Mouse (Mus musculus) liver, embryonic 12.5 days (tissue): Measurements from ENCODE around the gene Atf4. TPM values are rescaled to one million over a fixed set of nuclear protein-coding genes. Genes with fewer than 3 reads are reported as not detected.

Source experiments
- ATAC-seq: fragments of 200-750 bp; cut with Nextera tagmentation; 2 replicates; pipeline ENCODE4 v1.8.0; 2017; ENCODE audit warnings: moderate number of reproducible peaks, mild to moderate bottlenecking, moderate library complexity
- H3K27ac ChIP-seq: fragments of 300-500 bp; sonication (generic); 2 replicates; pipeline ENCODE4 v1.5.1; 2016; ENCODE audit warnings: mild to moderate bottlenecking
- H3K27me3 ChIP-seq: fragments of 300-500 bp; sonication (generic); replicated peaks from 2 replicates; pipeline ENCODE4 v1.6.1; 2016; ENCODE audit warnings: mild to moderate bottlenecking, moderate library complexity
- H3K36me3 ChIP-seq: fragments of 300-500 bp; sonication (generic); 2 replicates; pipeline ENCODE4 v1.6.1; 2016; ENCODE audit warnings: mild to moderate bottlenecking, moderate library complexity
- H3K4me1 ChIP-seq: fragments of 300-500 bp; sonication (generic); 2 replicates; pipeline ENCODE4 v1.6.1; 2016
- H3K4me2 ChIP-seq: fragments of 300-500 bp; sonication (generic); 2 replicates; pipeline ENCODE4 v1.6.1; 2016; ENCODE audit warnings: mild to moderate bottlenecking, moderate library complexity
- H3K4me3 ChIP-seq: fragments of 300-500 bp; sonication (generic); 2 replicates; pipeline ENCODE4 v1.5.1; 2016; ENCODE audit warnings: mild to moderate bottlenecking, moderate library complexity
- H3K9ac ChIP-seq: fragments of 300-500 bp; sonication (generic); 2 replicates; pipeline ENCODE4 v1.6.1; 2016; ENCODE audit warnings: mild to moderate bottlenecking, moderate library complexity
- H3K9me3 ChIP-seq: fragments of 300-500 bp; sonication (generic); replicated peaks from 2 replicates; pipeline ENCODE4 v1.6.1; 2016; ENCODE audit warnings: mild to moderate bottlenecking, moderate library complexity
- WGBS: fragments of 180-500 bp; shearing (Covaris S2); methylation state at CpG from one replicate; pipeline ENCODE4 v1.1.7; 2016; ENCODE audit not compliant: insufficient replicate concordance; 5-methylcytosine and 5-hydroxymethylcytosine counted together
- polyA plus RNA-seq: library from polyadenylated mRNA; unstranded; fragments of >200 nt; fragmentation: Nextera tagmentation; extraction: Ambion mirVana; gene quantifications from 2 replicates; pipeline ENCODE4 v1.2.1, GENCODE M21; 2016

The Atf4 gene
- polyA plus RNA-seq, result 141 and 145 TPM in 2 replicates

DNA sequence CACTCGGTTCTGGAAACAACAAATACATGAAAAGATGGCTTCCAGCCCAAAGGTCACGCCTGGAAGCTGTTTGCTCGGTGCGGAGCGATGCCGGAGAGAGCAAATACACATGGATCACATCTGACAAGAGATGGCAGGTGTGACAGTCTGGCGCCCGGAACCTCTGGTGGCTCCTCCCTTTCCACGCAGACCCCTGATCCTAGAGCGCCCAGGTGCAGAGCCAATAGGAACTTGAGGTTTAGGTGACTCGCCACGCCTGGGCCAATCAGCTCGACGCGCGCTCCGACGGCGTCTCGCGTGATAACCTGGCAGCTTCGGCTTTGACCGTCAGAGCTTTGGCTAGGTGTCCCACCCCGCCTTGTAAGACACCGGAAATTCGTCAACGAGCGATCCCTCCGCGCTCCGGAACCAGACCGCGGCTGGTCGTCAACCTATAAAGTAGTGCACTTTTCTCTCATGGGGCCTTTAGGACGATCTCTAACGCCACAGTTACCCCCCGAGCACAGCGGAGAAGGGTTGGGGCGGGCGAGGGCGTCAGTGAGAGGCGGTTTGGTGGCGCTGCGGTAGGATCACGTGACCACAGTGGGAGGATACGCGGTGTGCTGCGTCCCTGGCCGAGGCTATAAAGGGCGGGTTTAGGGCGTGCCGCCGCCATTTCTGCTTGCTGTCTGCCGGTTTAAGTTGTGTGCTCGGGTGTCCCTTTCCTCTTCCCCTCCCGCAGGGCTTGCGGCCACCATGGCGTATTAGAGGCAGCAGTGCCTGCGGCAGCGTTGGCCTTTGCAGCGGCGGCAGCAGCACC, at the start of gene Atf4:
Gene Atf4, plus strand, starts transcription at position 338 of the 799 bp plus-strand sequence.
- H3K27ac ChIP-seq, result peak within 1 kb of the TSS; percentile 99
- H3K4me1 ChIP-seq, result peaks cover 83% of the 10 kb centered on the region
- ATAC-seq, result peak; percentile 85
- H3K9ac ChIP-seq, result peak within 1 kb of the TSS; percentile 100
- H3K27me3 ChIP-seq, result no peaks in the 10 kb centered on the region
- peak within 1 kb of the TSS; percentile 85 for H3K4me2 ChIP-seq
- H3K36me3 ChIP-seq, result peaks cover 75% of the 10 kb centered on the region
- no peaks in the 10 kb centered on the region for H3K9me3 ChIP-seq
- under 1% methylated on average over 62 of the region's 62 CpGs for WGBS
- peak within 1 kb of the TSS; percentile 98 for H3K4me3 ChIP-seq

- peaks cover 4% of the 10 kb centered on the region; the same call in 1 of the 2 replicates for H3K4me1 ChIP-seq
- H3K27me3 ChIP-seq, result peaks cover 43% of the 10 kb centered on the region
- no peak overlapping the region for H3K4me2 ChIP-seq
- ATAC-seq, result no peak
- no peak overlapping the region for H3K27ac ChIP-seq
- WGBS, result 64% methylated on average over 3 of the region's 3 CpGs
- no peak overlapping the region for H3K4me3 ChIP-seq
- no peak overlapping the region for H3K9ac ChIP-seq
- no peaks in the 10 kb centered on the region for H3K9me3 ChIP-seq
- H3K36me3 ChIP-seq, result 0 out of 2 replicates have a peak, but pooled peaks cover 1% of the 10 kb centered on the region
Observed at GRCm38 (mm10) chr15:80206057-80206565, 48.9 kb upstream of the Atf4 start.

- ATAC-seq, result no peak
- Histone ChIP-seq H3K36me3 (0 out of 2 replicates have a peak, but pooled peaks cover 8% of the 10 kb centered on the region), H3K4me1 (peaks cover 11% of the 10 kb centered on the region; the same call in 1 of the 2 replicates), H3K9ac (no peak overlapping the region), H3K4me2 (no peak overlapping the region), H3K9me3 (no peaks in the 10 kb centered on the region), H3K4me3 (no peak overlapping the region), H3K27ac (no peak overlapping the region), H3K27me3 (peaks cover 64% of the 10 kb centered on the region)
- WGBS, result 42% methylated on average over 4 of the region's 4 CpGs
Observed at GRCm38 (mm10) chr15:80208446-80208845, 46.5 kb upstream of the Atf4 start.

- H3K9me3 ChIP-seq, result no peaks in the 10 kb centered on the region
- H3K4me3 ChIP-seq, result no peak overlapping the region
- no peak overlapping the region for H3K27ac ChIP-seq
- no peak overlapping the region for H3K4me2 ChIP-seq
- 0 out of 2 replicates have a peak, but pooled peaks cover 8% of the 10 kb centered on the region for H3K36me3 ChIP-seq
- 0 out of 2 replicates have a peak, but pooled peaks cover 14% of the 10 kb centered on the region for H3K4me1 ChIP-seq
- 0 out of 2 replicates have a peak overlapping the region, but pooled peaks have one; percentile 35 for H3K9ac ChIP-seq
- peak; percentile 77 for ATAC-seq
- peaks cover 30% of the 10 kb centered on the region for H3K27me3 ChIP-seq
Observed at GRCm38 (mm10) chr15:80213688-80214087, 41.3 kb upstream of the Atf4 start.

GRCm38 (mm10) chr15:80215716-80216479, 39.1 kb upstream of the Atf4 start:
- Histone ChIP-seq H3K27me3 (peaks cover 25% of the 10 kb centered on the region), H3K4me3 (no peak overlapping the region), H3K4me1 (peaks cover 20% of the 10 kb centered on the region), H3K36me3 (0 out of 2 replicates have a peak, but pooled peaks cover 8% of the 10 kb centered on the region), H3K4me2 (no peak overlapping the region), H3K9me3 (no peaks in the 10 kb centered on the region), H3K27ac (no peak overlapping the region), H3K9ac (no peak overlapping the region)
- WGBS, result 16% methylated on average over 10 of the region's 10 CpGs
- no peak for ATAC-seq

- no peak for ATAC-seq
- no peak overlapping the region for H3K9ac ChIP-seq
- H3K9me3 ChIP-seq, result no peaks in the 10 kb centered on the region
- 0 out of 2 replicates have a peak, but pooled peaks cover 4% of the 10 kb centered on the region for H3K36me3 ChIP-seq
- peaks cover 20% of the 10 kb centered on the region for H3K27me3 ChIP-seq
- peaks cover 20% of the 10 kb centered on the region for H3K4me1 ChIP-seq
- no peak overlapping the region for H3K27ac ChIP-seq
- H3K4me3 ChIP-seq, result no peak overlapping the region
- WGBS, result 38% methylated on average over 9 of the region's 9 CpGs
- no peak overlapping the region for H3K4me2 ChIP-seq
Observed at GRCm38 (mm10) chr15:80216480-80216820, 38.5 kb upstream of the Atf4 start.

DNA sequence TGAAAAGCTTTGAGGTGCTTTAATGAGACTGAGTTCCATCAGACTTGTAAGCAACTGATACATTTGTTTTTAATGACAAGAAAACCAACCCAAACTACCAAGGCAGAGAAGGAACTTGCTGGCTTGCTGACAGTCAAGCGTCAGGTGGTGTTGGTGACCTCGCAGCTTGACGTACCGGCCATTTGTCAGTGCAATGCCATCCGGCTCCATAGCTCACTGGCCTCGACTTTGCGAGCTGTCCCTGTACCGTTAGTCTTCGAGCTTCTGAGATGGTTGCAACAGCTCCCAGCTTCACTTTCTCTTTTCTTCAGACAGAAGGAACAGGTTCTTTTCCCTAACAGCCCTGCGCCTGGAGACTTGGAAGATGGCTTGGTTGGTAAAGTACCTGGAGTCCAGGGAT, 37.5 kb upstream of the Atf4 start:
- no peak overlapping the region for H3K4me3 ChIP-seq

GRCm38 (mm10) chr15:80219211-80219610, 35.8 kb upstream of the Atf4 start:
- peak; percentile 42; the same call in 1 of the 2 replicates for ATAC-seq
- Histone ChIP-seq H3K27me3 (no peaks in the 10 kb centered on the region), H3K9ac (no peak overlapping the region), H3K36me3 (no peaks in the 10 kb centered on the region), H3K9me3 (no peaks in the 10 kb centered on the region), H3K4me2 (peak overlapping the region; percentile 27), H3K27ac (0 out of 2 replicates have a peak overlapping the region, but pooled peaks have one; percentile 18), H3K4me3 (no peak overlapping the region), H3K4me1 (peaks cover 6% of the 10 kb centered on the region)
- WGBS, result 11% methylated on average over 14 of the region's 14 CpGs

More for the DNA sequence above, 37.5 kb upstream of the Atf4 start:
- no peaks in the 10 kb centered on the region for H3K36me3 ChIP-seq
- ATAC-seq, result no peak
- no peak overlapping the region for H3K9ac ChIP-seq
- peaks cover 20% of the 10 kb centered on the region for H3K4me1 ChIP-seq
- no peaks in the 10 kb centered on the region for H3K9me3 ChIP-seq
- H3K27me3 ChIP-seq, result peaks cover 10% of the 10 kb centered on the region
- H3K4me2 ChIP-seq, result no peak overlapping the region
- 74% methylated on average over 10 of the region's 10 CpGs for WGBS
- H3K27ac ChIP-seq, result no peak overlapping the region

- no peaks in the 10 kb centered on the region for H3K27me3 ChIP-seq
- 0 out of 2 replicates have a peak overlapping the region, but pooled peaks have one; percentile 18 for H3K27ac ChIP-seq
- ATAC-seq, result no peak
- H3K4me3 ChIP-seq, result no peak overlapping the region
- WGBS, result 52% methylated on average over 4 of the region's 4 CpGs
- no peaks in the 10 kb centered on the region for H3K36me3 ChIP-seq
- H3K9ac ChIP-seq, result no peak overlapping the region
- H3K4me2 ChIP-seq, result peak overlapping the region; percentile 27
- no peaks in the 10 kb centered on the region for H3K9me3 ChIP-seq
- peaks cover 7% of the 10 kb centered on the region for H3K4me1 ChIP-seq
Observed at GRCm38 (mm10) chr15:80219705-80220657, 35.0 kb upstream of the Atf4 start.

DNA sequence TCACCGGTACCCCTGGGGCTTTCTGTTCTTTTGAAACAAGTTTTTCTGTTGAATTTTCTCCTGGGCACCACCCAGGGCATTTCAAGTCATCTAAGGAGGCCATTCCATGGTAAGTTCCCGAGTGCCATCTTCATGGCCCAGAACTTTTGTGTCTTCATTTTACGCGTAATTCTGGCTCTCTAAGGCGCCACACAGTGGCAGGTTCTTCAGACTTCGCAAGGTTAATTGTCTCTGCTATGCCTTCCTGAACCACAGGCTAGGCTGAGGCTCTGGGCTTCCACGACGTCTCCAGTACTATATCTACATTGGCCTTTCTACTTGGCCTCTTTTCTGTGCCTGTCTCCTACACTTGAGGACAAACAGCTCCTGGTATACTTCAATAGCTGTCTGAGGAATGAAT, 34.0 kb upstream of the Atf4 start:
- no peaks in the 10 kb centered on the region for H3K9me3 ChIP-seq

DNA sequence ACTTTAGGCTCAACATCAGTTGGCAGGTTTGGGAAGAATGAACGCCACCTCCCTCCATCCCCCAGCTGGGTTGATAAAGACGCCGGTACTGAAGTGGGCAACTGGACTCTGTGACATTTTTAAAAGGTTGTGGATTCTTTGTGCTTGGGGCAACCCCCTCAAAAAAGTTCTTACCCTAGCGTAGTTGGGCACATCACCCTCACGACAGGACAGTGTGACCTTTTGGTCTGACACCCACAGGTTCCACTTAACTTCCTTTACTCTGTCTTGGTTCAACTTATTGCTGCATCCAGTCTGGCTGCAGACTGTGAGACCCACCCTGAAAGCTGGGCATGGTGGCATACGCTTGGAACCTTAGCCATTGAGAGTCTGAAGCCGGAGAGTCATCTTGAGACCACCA, 31.2 kb upstream of the Atf4 start:
- H3K4me2 ChIP-seq, result no peak overlapping the region
- no peaks in the 10 kb centered on the region for H3K36me3 ChIP-seq
- no peaks in the 10 kb centered on the region for H3K27me3 ChIP-seq
- no peak for ATAC-seq
- no peaks in the 10 kb centered on the region for H3K9me3 ChIP-seq
- peaks cover 14% of the 10 kb centered on the region for H3K4me1 ChIP-seq
- H3K4me3 ChIP-seq, result no peak overlapping the region
- H3K9ac ChIP-seq, result no peak overlapping the region
- WGBS, result 76% methylated on average over 7 of the region's 7 CpGs
- no peak overlapping the region for H3K27ac ChIP-seq

More for the DNA sequence above, 34.0 kb upstream of the Atf4 start:
- Histone ChIP-seq H3K27ac (no peak overlapping the region), H3K9ac (no peak overlapping the region), H3K36me3 (no peaks in the 10 kb centered on the region), H3K27me3 (no peaks in the 10 kb centered on the region), H3K4me2 (no peak overlapping the region), H3K4me3 (no peak overlapping the region), H3K4me1 (peaks cover 14% of the 10 kb centered on the region)
- 51% methylated on average over 8 of the region's 8 CpGs for WGBS
- ATAC-seq, result no peak
